Mouse (Mus musculus) layer of hippocampus, adult 6 months (tissue): ENCODE results near the gene Znrd1. TPM values are rescaled to one million over a fixed set of nuclear protein-coding genes. Genes with fewer than 3 reads are reported as not detected.

Experiments
- long read RNA-seq, 2 experiments: library from polyadenylated mRNA; unstranded; transcript quantifications; one replicate each; pipeline ENCODE4 v2.0.0; 2019 to 2020
- polyA plus RNA-seq: library from polyadenylated mRNA; unstranded; fragments of <200 nt; fragmentation: Nextera tagmentation; gene quantifications from 2 replicates; pipeline ENCODE4 v1.2.3, GENCODE M21; 2021

Znrd1 gene
- polyA plus RNA-seq: 76.9 and 81.0 TPM in 2 replicates
- long read RNA-seq, experiment 1, transcript Znrd1-201 (4 exons, 742 nt): minor isoform, 10 of 42 reads
- long read RNA-seq, experiment 1, transcript Znrd1-202 (5 exons, 710 nt): major isoform, 31 of 42 reads
- long read RNA-seq, experiment 1, partial matches to known transcripts: 1 of 42 reads
- long read RNA-seq, experiment 1, other reads (novel, unspliced or antisense): 0 of 42 reads
- long read RNA-seq, experiment 2, transcript Znrd1-202 (5 exons, 710 nt): major isoform, 6 of 6 reads
- long read RNA-seq, experiment 2, partial matches to known transcripts: 0 of 6 reads
- long read RNA-seq, experiment 2, other reads (novel, unspliced or antisense): 0 of 6 reads

GRCm38 (mm10) chr17:36957999-36958743, at the start of gene Znrd1, which contains the start of gene Znrd1as:
Gene Znrd1 (minus strand): TSS chr17:36958559.
Gene Znrd1as (plus strand): TSS chr17:36958592.

DNA sequence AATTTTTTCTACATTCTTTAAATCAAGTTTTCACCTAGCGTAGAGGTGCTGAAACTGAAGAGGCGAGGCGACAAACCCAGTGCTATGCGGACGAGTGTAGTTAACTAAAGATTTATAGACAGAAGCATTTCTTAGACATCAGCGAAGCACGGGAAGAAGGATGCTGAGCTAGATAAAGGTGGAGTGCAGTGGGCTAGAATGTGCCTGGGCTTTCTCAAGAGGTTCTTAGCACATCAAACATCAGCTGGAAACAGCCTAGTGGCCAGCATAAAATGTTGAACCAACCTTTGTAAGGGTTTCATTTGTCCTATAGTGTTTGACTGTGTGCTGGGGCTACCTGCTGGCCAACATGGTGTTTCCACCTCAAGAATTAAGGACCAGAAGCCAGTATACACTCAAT, 42.5 kb upstream of the Znrd1 start, which contains the start of gene Zfp57:
Gene Zfp57 (plus strand): TSS at position 301 of the 400 bp plus-strand sequence.

DNA sequence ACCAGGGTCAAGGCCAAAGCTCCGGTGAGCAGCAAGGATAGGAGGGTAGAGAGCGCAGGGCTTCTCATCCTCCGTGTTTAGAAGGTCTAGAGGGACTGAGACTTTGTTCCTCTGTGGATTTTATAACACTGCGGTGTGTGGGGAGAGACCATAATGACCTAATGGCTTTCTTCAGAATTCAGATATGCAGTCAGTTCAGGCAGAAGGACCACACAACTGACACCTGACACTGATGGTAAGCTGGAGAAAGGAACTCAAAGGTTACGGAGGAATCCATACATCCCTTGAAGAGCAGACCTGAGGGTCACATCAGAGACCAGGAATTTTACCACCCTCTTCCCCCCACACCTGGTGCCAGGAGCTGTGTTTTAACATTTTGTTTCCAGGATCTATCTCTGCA, 31.1 kb upstream of the Znrd1 start, which contains the start of gene H2-M5:
Gene H2-M5 (minus strand): TSS at position 101 of the 400 bp plus-strand sequence.

GRCm38 (mm10) chr17:36981221-36981813, 23.0 kb upstream of the Znrd1 start, which contains the start of gene 2410137M14Rik:
Gene 2410137M14Rik (minus strand): TSS chr17:36981237.

DNA sequence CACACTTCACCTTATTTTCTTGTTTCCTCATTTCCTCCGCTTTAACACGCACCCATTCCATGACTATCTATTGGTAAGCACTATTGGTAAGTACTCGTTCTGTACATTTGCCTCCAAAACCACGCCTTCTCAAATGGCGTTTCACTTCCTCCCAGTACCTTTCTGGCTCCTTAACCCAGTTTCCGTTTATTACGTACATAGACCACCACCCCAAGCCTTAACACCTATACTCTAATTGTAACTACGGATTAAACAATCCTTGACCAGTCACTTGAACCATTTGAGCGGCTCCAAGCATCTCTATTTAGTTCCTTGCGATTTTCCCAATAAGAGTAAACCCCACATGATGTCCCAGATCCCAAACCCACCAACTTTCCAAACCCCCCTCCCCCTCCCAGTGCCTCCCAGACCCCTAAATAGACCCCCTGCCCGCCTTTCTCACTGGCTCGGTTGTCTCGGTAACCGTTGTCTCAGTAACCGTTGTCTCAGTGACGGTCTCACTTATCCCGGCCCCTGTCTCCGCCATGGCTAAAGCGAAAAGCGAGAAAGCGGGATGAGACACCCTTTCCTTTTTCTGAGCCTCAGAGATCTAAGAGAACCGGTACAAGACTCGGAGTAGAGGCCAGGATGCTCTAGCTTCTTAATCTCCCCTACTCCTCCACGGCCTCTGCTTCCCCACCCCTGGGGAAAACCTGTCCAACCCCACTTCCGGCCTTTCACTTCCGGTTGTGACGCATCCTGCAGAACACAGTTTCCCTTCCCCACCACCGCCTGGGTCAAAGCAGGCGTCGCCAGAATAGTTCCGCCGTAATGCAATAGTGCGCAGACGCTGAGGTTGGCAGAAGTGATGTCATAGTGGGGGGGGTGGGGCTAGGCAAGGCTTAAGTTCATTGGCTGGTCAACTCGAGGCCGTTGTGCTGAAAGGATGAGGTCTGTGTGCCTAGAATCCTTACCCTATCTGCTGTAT, 7.1 kb downstream of the Znrd1 start, which contains the start of gene Ppp1r11:
Gene Ppp1r11 (minus strand): TSS at position 761 of the 967 bp plus-strand sequence.

DNA sequence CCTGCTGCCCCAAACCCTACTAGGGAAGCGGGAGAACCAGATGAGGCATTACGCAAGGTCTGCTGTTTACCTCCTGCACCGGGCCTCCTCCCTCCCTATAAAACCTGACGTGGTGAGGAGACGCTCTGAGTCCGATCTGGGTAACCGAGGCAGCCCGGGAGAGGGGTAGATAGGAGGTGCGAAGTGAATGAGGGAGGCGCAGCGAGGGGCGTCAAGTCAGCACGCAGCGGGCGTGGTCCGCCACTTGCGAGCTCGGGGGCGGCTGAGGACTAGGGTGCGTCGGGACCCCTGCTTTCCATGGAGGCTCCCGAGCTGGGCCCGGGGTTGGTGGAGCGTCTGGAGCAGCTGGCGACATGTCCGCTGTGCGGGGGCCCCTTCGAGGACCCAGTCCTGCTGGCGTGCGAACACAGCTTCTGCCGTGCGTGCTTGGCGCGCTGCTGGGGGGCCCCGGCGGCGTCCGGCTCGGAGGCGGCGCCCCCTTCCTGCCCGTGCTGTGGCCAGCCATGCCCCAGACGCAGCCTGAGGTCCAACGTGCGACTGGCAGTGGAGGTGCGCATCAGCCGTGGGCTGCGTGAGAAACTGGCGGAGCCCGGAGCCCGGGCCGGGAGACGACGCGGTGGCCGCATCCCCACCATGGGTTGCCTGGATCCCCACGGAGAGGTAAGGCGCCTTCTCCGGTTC, 15.4 kb downstream of the Znrd1 start, which contains the start of gene Rnf39:
Gene Rnf39 (plus strand): TSS at position 128 of the 681 bp plus-strand sequence.

Other genes with a start within 250 kb of the Znrd1 start
- not detected in 2 replicates for gene H2-M10.5, start 185.6 kb downstream of the Znrd1 start, polyA plus RNA-seq
- gene H2-M10.6, start 146.4 kb downstream of the Znrd1 start, polyA plus RNA-seq: not detected in 2 replicates
- 10.3 and 11.1 TPM in 2 replicates for gene Trim26, start 121.4 kb downstream of the Znrd1 start, polyA plus RNA-seq
- gene Trim15, start 91.3 kb downstream of the Znrd1 start, polyA plus RNA-seq: not detected in 2 replicates
- not detected in 2 replicates for gene Trim10, start 89.0 kb downstream of the Znrd1 start, polyA plus RNA-seq
- gene Trim40, start 68.4 kb downstream of the Znrd1 start, polyA plus RNA-seq: not detected in 2 replicates
- gene Trim31, start 60.4 kb downstream of the Znrd1 start, polyA plus RNA-seq: not detected in 2 replicates
- gene Rnf39, start 15.6 kb downstream of the Znrd1 start, polyA plus RNA-seq: 4.9 and 5.6 TPM in 2 replicates
- gene Ppp1r11, start 6.8 kb downstream of the Znrd1 start, polyA plus RNA-seq: 207 and 224 TPM in 2 replicates
- 6.8 and 7.5 TPM in 2 replicates for gene Znrd1as, start within 50 bp of the Znrd1 start, polyA plus RNA-seq
- gene 2410137M14Rik, start 22.7 kb upstream of the Znrd1 start, polyA plus RNA-seq: not detected in 2 replicates
- gene H2-M5, start 31.0 kb upstream of the Znrd1 start, polyA plus RNA-seq: 0.15 TPM in 1 of 2 replicates, not detected in the other
- 0.85 and 1.7 TPM in 2 replicates for gene Zfp57, start 42.6 kb upstream of the Znrd1 start, polyA plus RNA-seq
- gene Mog, start 64.8 kb upstream of the Znrd1 start, polyA plus RNA-seq: 88.1 and 99.0 TPM in 2 replicates
- gene Gabbr1, start 87.4 kb upstream of the Znrd1 start, polyA plus RNA-seq: 44.8 and 46.3 TPM in 2 replicates
- gene Olfr90, start 129.9 kb upstream of the Znrd1 start, polyA plus RNA-seq: not detected in 2 replicates
- gene Olfr91, start 139.7 kb upstream of the Znrd1 start, polyA plus RNA-seq: not detected in 2 replicates
- gene Olfr92, start 161.5 kb upstream of the Znrd1 start, polyA plus RNA-seq: not detected in 2 replicates
- not detected in 2 replicates for gene Olfr93, start 202.9 kb upstream of the Znrd1 start, polyA plus RNA-seq
- not detected in 2 replicates for gene Ubd, start 235.3 kb upstream of the Znrd1 start, polyA plus RNA-seq
- not detected in 2 replicates for gene Olfr94, start 242.4 kb upstream of the Znrd1 start, polyA plus RNA-seq